Mouse (Mus musculus) layer of hippocampus, adult 9-11 months (tissue): ENCODE data around the gene Inpp1.

ENCODE experiments used
- DNase-seq: peaks from one replicate; pipeline ENCODE4 v3.0.0; 2022

Gene Inpp1

DNA sequence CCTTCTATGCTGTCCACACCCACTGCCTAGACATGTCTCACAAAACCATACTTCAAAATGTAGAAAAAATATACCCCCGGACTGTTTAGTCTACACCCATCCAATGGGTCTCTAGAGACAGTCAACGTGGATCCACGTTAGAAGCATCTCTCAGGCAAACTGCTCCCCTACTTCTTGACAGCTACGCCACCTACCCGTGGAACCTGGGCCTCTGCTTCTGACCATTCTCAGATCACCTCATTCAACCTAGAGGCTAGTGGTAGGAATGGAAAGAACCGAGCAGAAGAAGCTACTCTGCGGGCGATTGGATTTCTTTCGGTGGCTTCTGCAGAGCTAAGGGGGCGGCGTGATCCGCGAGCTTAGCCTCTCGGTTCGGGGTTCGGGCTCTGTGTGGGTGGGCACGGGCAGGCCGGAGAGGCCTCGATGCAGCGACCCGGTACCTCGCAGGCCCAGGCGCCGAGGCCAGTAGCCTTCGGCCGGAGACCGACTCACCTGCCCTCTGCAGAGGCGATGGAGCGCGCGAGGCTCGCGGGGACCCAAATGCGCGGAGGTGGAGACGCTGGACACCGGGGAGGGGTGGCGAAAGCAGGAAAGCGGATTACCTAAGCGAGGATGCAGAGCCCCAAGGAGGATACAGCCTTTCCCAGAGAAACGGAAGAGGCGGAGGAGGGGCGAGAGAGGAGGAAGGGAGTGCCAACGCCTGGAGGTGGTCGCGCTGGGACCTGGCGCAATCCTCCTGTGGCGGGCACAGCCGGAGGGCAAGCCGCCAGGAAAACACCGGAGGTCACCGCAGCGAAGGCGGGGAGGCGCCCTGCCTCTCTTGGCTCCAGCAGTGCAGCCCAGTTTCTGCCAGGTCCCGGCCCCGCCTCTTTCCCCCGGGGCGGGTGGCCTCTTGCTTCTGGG lies at the start of gene Inpp1:
Inpp1 (minus strand) TSS at position 779 of the 903 bp plus-strand sequence.
- peak; percentile 61 for DNase-seq

DNA sequence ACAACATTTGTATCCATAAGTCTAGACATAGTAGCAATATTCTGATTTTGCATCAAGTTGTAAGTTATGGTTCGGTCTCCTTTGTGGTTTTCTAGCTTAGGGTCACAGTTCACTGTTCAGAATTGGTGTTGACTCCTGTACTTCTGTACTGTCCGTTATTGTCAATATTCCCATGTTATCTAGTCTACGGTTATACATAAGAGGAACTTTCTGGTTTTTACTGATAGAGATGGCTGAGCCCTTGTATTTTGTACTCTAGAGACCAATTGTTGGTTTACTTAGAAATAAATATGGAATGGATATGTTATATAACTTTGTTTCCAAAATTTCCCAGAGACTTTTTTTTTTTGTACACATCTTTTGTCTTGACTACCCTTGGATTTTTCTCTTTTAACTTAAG lies 48.5 kb upstream of the Inpp1 start:
- DNase-seq: no peak

- DNase-seq: no peak
These were observed 46.7 kb upstream of the Inpp1 start for GRCm38 (mm10) chr1:52864220-52864619.

GRCm38 (mm10) chr1:52855904-52856601 lies 38.6 kb upstream of the Inpp1 start:
- DNase-seq: no peak

DNA sequence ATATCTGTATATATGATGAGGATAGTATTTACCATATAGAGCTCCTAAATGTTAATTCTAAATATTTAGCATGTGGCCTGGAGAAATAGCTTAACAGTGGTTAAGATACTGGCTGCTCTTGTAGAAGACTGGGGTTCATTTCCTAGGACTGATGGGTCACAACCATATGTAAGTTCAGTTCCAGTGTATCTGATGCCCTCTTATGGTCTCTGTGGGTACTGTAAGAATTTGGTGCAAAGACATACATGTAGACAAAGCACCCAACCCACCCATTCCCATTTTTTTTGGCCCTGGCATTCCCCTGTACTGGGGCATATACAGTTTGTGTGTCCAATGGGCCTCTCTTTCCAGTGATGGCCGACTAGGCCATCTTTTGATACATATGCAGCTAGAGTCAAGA lies 36.5 kb upstream of the Inpp1 start:
- DNase-seq: peak; percentile 24

- DNase-seq: no peak
These were observed 31.9 kb upstream of the Inpp1 start for GRCm38 (mm10) chr1:52849422-52849821.

DNA sequence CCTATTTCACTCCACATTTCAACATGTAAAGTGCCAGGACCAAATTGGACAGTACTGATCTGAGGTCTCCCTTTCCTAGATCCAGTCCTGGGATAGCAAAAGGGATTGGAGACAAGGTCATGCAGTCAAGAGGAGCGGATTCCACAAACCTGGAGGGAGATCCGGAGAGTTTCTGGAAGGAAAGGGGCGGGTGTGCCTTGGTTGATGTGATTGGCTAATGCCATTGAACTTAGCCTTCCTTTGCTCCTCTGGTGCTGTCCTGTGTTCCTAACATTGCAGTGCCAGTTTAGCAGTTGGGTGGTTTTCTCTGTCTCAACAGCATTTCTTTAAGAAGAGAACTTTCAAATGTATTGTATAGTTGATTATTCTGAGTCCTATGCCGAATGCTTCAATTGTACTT lies 29.1 kb upstream of the Inpp1 start:
- DNase-seq: no peak

DNA sequence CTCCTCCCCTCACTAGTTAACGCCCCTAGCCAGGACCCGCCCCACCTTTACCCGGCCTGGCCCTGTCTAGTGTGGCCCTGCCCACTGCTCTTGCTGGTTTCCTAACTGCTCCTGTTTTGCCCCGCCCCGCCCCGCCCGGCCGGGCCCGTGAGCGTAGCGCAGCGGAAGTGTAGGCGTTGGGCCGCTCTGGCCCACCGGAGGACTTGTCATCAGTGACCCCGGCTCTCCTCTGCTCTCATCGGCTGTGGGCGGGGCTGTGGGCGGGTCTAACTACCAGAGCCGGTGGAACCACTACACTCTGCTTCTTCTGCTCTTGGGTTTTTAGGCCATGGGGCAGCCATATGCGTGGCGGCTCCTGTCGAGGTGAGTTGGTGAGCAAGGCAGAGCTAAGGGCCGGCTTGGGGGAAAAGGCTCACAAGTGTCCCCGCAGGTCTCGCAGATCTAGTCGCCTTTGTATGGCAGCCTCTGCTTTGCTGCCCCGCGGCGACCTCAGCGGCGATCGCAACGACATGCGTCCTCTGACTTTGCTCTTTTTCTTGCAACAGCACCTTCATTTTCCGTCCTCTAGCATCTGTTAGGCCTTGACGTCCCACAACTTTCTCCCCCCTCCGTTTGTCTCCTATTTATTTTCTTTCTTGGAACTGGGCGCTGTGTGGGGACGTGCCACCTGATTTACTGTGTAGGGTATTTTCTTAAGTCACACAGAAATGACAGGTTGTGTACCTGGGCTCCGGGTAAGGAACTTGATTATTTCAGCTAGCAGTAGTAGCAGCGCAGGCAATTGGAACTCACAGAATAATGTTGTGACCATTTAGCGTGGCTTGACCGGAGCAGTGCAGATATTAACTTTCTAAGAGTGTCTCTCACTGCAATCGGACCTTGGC lies 27.5 kb upstream of the Inpp1 start, which contains the start of gene Hibch:
Hibch (plus strand) TSS at position 148 of the 884 bp plus-strand sequence.
- peak; percentile 99 for DNase-seq

DNA sequence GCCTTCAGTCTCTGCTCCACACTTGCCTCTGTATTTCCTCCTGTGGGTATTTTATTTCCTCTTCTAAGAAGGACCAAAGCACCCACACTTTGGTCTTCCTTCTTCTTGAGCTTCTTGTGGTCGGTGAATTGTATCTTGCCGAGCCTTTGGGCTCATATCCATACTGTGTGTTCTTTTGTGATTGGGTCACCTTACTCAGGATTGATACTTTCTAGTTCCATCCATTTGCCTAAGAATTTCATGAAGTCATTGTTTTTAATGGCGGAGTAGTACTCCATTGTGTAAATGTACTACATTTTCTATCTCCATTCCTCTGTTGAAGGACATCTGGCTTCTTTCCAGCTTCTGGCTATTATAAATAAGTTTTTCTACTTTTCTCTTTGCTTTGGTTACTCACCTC lies 26.9 kb upstream of the Inpp1 start:
- DNase-seq: no peak

DNA sequence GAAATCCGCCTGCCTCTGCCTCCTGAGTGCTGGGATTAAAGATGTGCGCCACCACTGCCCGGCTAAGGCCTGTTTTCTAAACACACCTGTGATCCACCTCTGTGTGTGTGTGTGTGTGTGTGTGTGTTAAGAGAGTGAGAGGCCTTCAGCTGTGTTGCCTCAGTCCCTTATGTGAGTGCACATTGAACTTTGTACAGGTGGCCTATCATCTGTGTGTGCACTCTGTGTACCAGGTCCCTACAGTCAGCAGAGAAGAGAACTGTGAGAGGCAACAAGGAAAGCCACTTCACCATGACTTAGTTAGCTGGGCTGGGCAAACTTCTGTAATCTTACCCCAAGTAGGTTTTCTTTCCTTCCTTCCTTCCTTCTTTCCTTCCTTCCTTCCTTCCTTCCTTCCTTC lies 21.6 kb upstream of the Inpp1 start:
- no peak for DNase-seq

- DNase-seq: no peak
These were observed 292 bp upstream of the Inpp1 start for GRCm38 (mm10) chr1:52817813-52818147.

DNA sequence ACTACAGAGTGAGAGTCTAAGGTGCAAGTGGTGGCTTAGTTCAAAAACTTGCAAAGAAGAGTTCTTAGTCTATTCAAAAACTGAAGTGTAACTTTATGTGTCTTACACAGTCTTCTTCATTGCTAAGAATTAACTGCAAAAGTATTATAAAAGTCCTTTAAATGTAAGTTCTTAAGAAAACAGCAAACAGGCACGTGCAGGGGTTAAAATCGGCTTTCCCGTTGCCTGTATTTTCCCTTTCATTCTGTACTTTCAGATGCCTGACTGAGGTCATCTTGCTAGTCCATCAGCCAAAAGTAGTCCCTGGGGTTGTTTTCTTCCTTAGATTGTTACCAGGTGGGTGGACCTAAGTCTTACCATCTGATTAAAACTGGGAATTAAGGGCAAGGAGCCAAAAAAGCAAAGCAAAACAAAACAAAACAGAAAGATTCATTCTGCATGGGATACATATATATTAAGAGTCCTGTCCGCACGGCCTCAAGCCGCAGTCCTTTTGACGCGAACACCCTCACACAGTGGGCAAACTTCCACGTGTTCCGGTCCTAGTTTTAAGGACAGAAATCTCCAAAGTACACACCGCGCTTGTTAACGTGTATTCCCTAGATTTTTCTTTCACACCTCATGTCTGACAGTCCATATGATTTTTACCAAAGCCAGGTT lies 1.1 kb downstream of the Inpp1 start:
- DNase-seq: no peak

- DNase-seq: no peak
These were observed 9.0 kb downstream of the Inpp1 start for GRCm38 (mm10) chr1:52808456-52808855.

DNA sequence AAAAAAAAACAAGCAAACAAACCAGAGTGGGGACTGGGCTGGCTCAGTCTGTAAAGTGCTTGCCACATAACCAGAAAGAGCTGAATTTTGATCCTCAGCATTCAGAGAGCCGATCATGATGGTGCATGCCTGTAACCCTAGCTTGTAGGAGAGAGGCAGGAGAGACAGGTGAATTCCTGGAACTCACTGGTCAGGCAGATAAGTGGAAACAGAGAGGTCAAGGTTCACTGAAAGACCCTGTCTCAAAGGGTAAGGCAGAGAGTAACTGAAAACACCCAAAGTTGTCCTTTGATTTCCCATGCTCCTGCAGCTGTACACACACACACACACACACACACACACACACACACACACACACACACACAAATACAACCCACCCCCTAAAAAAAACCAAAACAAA lies 12.4 kb downstream of the Inpp1 start:
- no peak for DNase-seq

GRCm38 (mm10) chr1:52802406-52802975 lies 15.0 kb downstream of the Inpp1 start:
- no peak for DNase-seq

GRCm38 (mm10) chr1:52801651-52802050 lies 15.8 kb downstream of the Inpp1 start:
- no peak for DNase-seq

DNA sequence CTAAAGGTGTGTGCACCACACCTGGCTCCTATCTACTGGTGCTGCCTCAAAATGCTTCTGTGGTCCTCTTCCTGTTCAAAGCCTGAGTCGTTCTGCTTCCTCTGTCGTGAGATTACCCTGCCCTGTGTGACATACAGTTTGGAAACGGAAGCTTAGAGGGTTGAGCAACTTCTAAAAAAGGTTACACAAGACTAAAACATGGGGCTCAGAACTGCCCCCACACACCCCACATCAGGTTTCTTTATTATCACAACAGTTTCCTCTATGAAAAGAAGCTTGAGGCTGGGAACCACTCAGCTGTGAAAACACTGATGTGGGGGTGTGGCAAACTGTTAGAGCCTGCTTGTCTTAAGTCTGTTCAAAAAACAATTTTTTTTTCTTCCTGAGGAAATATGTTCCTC lies 17.1 kb downstream of the Inpp1 start:
- peak; percentile 38 for DNase-seq

- no peak for DNase-seq
These were observed 17.7 kb downstream of the Inpp1 start for GRCm38 (mm10) chr1:52799772-52800171.

- peak; percentile 49 for DNase-seq
These were observed 18.3 kb downstream of the Inpp1 start for GRCm38 (mm10) chr1:52799056-52799726.

- no peak for DNase-seq
These were observed 21.6 kb downstream of the Inpp1 start for GRCm38 (mm10) chr1:52795927-52796326.

GRCm38 (mm10) chr1:52793692-52794091 lies 23.8 kb downstream of the Inpp1 start:
- DNase-seq: no peak

DNA sequence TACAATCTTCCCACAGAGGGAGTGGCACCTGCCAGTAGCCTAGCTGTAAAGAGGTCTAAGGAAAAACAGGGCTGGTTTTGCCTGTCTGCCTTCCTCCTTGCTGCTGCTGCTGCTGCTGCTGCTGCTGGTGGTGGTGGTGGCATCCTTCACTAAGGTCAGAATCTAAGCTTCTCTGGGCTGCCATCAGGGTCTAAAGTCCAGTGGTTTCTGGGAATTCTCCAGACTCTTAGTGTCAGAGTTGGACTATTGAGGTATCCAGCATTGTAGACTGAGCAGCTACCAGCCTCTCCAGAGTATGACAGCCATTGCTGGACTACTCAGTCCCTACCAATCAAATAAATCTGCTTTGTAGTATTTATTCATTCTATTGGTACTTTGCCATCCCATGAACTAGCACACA lies 24.8 kb downstream of the Inpp1 start:
- no peak for DNase-seq
